Comparison of ENCODE assay signal across 12 mouse cellular contexts in genomic region chr6:49219001-49219560, GRCm38 (mm10). TPM values are rescaled to one million over a fixed set of nuclear protein-coding genes. Genes with fewer than 3 reads are reported as not detected.
A peak's percentile ranks its signal among the peaks of the same experiment; 100 is the strongest.
DNase-seq lines count a peak whose midpoint lies in the region; ATAC-seq and TF ChIP-seq lines count a peak whose summit lies in the region.
"Had no signal": no experiment of that assay in that cellular context is flagged by ENCODE, and none has a peak within 500 bp of the region (broad histone marks: within the 10 kb centered on the region; RNA-seq: fewer than 3 reads in every experiment).

No protein-coding gene starts in this region.

- no peaks in the 10 kb centered on the region for H3K9me3 ChIP-seq in liver, embryonic 14.5 days (ENCODE audit: control insufficient read depth, low read length)

- peak; percentile 60 for DNase-seq in embryo, embryonic 10.5 days (ENCODE audit: low spot score)
- DNase-seq in embryo, embryonic 11 days: no peak
- DNase-seq in liver, adult 2 months (ENCODE audit: extremely low read depth, low read depth, low spot score): peak; percentile 43
- DNase-seq in liver (no peak), adipocyte (ENCODE audit: low spot score) (peak; percentile 46)
- DNase-seq in liver, embryonic 14.5 days (ENCODE audit: low read depth in 3 of 3, low spot score in 3 of 3): no peak
- no peak for DNase-seq in right cerebral cortex, adult 2 months (ENCODE audit: low spot score in 2 of 2)
- no peak for DNase-seq in ovary, postnatal 36 days (ENCODE audit: low spot score)
- DNase-seq: adrenal gland, adult 8-10 months; lung, adult 18-20 months had no signal

- TF ChIP-seq EP300 in liver, embryonic 14.5 days (IDR thresholded peaks at IDR 0.05; ENCODE audit: low read depth): no peak

- WGBS in liver, adult 2 months: 43% methylated on average over 4 of the region's 4 CpGs
- 4% methylated on average over 4 of the region's 4 CpGs for WGBS in liver, embryonic 14.5 days (ENCODE audit: insufficient replicate concordance)

- peak overlapping the region; percentile 77 for H3K4me2 ChIP-seq in liver, embryonic 14.5 days (ENCODE audit: low read depth)

- no peaks in the 10 kb centered on the region for H3K79me2 ChIP-seq in liver, adult 2 months (ENCODE audit: control insufficient read depth, insufficient read depth, low read length)

- H3K36me3 ChIP-seq in liver, adult 2 months (ENCODE audit: control insufficient read depth, insufficient read depth, low read length): no peaks in the 10 kb centered on the region
- no peaks in the 10 kb centered on the region for H3K36me3 ChIP-seq in liver, embryonic 14.5 days (replicated peaks; ENCODE audit: control insufficient read depth, insufficient read depth, low read depth)

- no peak overlapping the region for H3K9ac ChIP-seq in liver, adult 2 months (ENCODE audit: low read depth, low read length)
- H3K9ac ChIP-seq in liver, embryonic 14.5 days (replicated peaks): no peak overlapping the region

- peaks cover 33% of the 10 kb centered on the region for H3K27me3 ChIP-seq in liver, adult 2 months (ENCODE audit: control insufficient read depth, insufficient read depth, low read length)
- H3K27me3 ChIP-seq in liver, embryonic 14.5 days (ENCODE audit: control insufficient read depth, insufficient read depth, low read length): no peaks in the 10 kb centered on the region

- no peak for TF ChIP-seq CTCF in liver, adult 2 months (IDR thresholded peaks at IDR 0.05; ENCODE audit: low read depth, low read length)
- TF ChIP-seq CTCF in liver, embryonic 14.5 days (IDR thresholded peaks at IDR 0.05; ENCODE audit: low read depth): no peak

- no peak overlapping the region for H3K27ac ChIP-seq in liver, adult 2 months (replicated peaks; ENCODE audit: insufficient read depth, low read depth, low read length)
- H3K27ac ChIP-seq in liver, embryonic 14.5 days: no peak overlapping the region
- H3K27ac ChIP-seq: macrophage had no signal

- no peak for ATAC-seq in liver, embryonic 14.5 days (ENCODE audit: insufficient read depth)
- ATAC-seq: intestine, embryonic 16.5 days had no signal

- H3K4me3 ChIP-seq in liver, adult 2 months (ENCODE audit: insufficient read depth, low read depth, low read length): no peak overlapping the region
- peak overlapping the region; percentile 16 to 62; a peak in 3 of 4 replicates for H3K4me3 ChIP-seq in liver, embryonic 14.5 days (ENCODE audit: insufficient read depth in 1 of 2, low read depth in 2 of 2, low read length in 2 of 2)

- no peaks in the 10 kb centered on the region; the same call in 1 of the 2 replicates for H3K4me1 ChIP-seq in liver, adult 2 months (ENCODE audit: control insufficient read depth, insufficient read depth, low read length)
- peaks cover 0 to 6% of the 10 kb centered on the region in 2 experiments; a peak in 1 of 4 replicates for H3K4me1 ChIP-seq in liver, embryonic 14.5 days (replicated peaks; ENCODE audit: control insufficient read depth in 2 of 2, insufficient read depth in 2 of 2, low read length in 1 of 2)

- no peak for TF ChIP-seq POLR2A in liver, adult 2 months (IDR thresholded peaks at IDR 0.05; ENCODE audit: extremely low read depth, insufficient read depth, low read length)

RNA-seq across cellular contexts. Expression of gene Igf2bp3, which starts 4.3 kb away (rescaled TPM):
- 0.27 and 0.46 TPM in 2 replicates for total RNA-seq in liver, adult 2 months (2014; rRNA removed)
- polyA plus RNA-seq in liver, adult 2 months (2012; rRNA removed): 0.05 and 0.21 TPM in 2 replicates
- polyA plus RNA-seq in liver, embryonic 14.5 days (2012; rRNA removed): 5.0 and 7.6 TPM in 2 replicates
- 14.0 and 15.4 TPM in 2 replicates for polyA plus RNA-seq in liver, embryonic 14.5 days (2014; fragmentation: Nextera tagmentation; extraction: Ambion mirVana)

RNA-seq across cellular contexts. Expression of gene Tra2a, which starts 44.8 kb away (rescaled TPM):
- 19.3 and 20.5 TPM in 2 replicates for total RNA-seq in liver, adult 2 months (2014; rRNA removed)
- polyA plus RNA-seq in liver, adult 2 months (2012; rRNA removed): 7.8 and 9.8 TPM in 2 replicates
- 46.4 and 61.4 TPM in 2 replicates for polyA plus RNA-seq in liver, embryonic 14.5 days (2012; rRNA removed)
- 16.1 and 16.4 TPM in 2 replicates for polyA plus RNA-seq in liver, embryonic 14.5 days (2014; fragmentation: Nextera tagmentation; extraction: Ambion mirVana)

Comparison
In these comparisons a context has a peak if more than half of its experiments do, and no peak if none do; other contexts are left out.
1. DNase-seq: peak in embryo, embryonic 10.5 days (single experiment), liver, adult 2 months (single experiment) and adipocyte (single experiment); none in embryo, embryonic 11 days (single experiment), liver (single experiment), liver, embryonic 14.5 days (0 of 3), right cerebral cortex, adult 2 months (0 of 2) and ovary, postnatal 36 days (single experiment).